10 mouse cellular contexts compared by ENCODE assay signal in the genomic region with DNA sequence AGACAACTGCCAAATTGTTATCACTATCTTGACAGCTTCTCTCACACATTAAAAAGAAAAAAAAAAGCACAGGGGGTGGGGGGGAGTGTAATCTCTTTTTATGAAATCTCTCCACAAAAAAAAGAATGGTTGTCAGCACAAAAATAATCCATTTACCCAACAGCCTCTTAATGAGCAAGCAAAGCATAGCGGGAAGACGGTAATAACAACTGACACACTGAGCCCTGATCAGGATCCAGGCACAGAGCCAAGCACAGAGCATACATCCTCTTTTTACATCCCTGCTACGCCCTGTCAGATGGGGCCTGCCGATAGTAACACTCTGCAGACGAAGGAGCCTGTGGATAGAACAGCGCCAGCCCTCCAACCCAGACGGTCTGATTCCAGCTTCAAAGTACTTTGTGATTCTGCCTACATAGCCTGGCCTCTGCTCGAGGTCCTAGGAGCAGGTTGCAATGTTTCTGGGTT. TPM values are rescaled to one million over a fixed set of nuclear protein-coding genes. Genes with fewer than 3 reads are reported as not detected.
DNase-seq lines count a peak whose midpoint lies in the region; ATAC-seq and TF ChIP-seq lines count a peak whose summit lies in the region.
"Had no signal": no experiment of that assay in that cellular context is flagged by ENCODE, and none has a peak within 500 bp of the region (broad histone marks: within the 10 kb centered on the region; RNA-seq: fewer than 3 reads in every experiment).

No protein-coding gene starts in this region.

- no peak overlapping the region for H3K4me3 ChIP-seq in forebrain, embryonic 13.5 days
- no peak overlapping the region for H3K4me3 ChIP-seq in forebrain, embryonic 10.5 days
- H3K4me3 ChIP-seq in kidney, adult 2 months (ENCODE audit: insufficient read depth, low read depth, low read length): no peak overlapping the region
- no peak overlapping the region for H3K4me3 ChIP-seq in kidney, embryonic 15.5 days (replicated peaks)

- WGBS in forebrain, embryonic 13.5 days: 33% methylated on average over 8 of the region's 8 CpGs
- 83% methylated on average over 8 of the region's 8 CpGs for WGBS in forebrain, embryonic 10.5 days
- WGBS in kidney, adult 2 months: 67% methylated on average over 8 of the region's 8 CpGs
- 53% methylated on average over 8 of the region's 8 CpGs for WGBS in kidney, embryonic 15.5 days

- no peaks in the 10 kb centered on the region for H3K36me3 ChIP-seq in forebrain, embryonic 13.5 days (ENCODE audit: poor library complexity, severe bottlenecking)
- H3K36me3 ChIP-seq in forebrain, embryonic 10.5 days (replicated peaks): no peaks in the 10 kb centered on the region
- no peaks in the 10 kb centered on the region for H3K36me3 ChIP-seq in kidney, adult 2 months (ENCODE audit: control insufficient read depth, insufficient read depth, low read length)
- H3K36me3 ChIP-seq in kidney, embryonic 15.5 days: no peaks in the 10 kb centered on the region

- H3K27ac ChIP-seq in forebrain, embryonic 13.5 days: peak overlapping the region; percentile 57
- H3K27ac ChIP-seq in forebrain, embryonic 10.5 days: no peak overlapping the region
- no peak overlapping the region for H3K27ac ChIP-seq in kidney, adult 2 months (ENCODE audit: insufficient read depth, low read depth, low read length)
- H3K27ac ChIP-seq in kidney, embryonic 15.5 days: no peak overlapping the region

- no peak overlapping the region for H3K4me2 ChIP-seq in forebrain, embryonic 13.5 days
- no peak overlapping the region for H3K4me2 ChIP-seq in kidney, embryonic 15.5 days

- ATAC-seq in forebrain, embryonic 13.5 days: peak; percentile 90
- ATAC-seq in frontal cortex, adult (ENCODE audit: low TSS enrichment): peak; percentile 57
- ATAC-seq in megakaryocyte, adult 5-6 weeks (ENCODE audit: poor library complexity, severe bottlenecking): peak; percentile 85
- ATAC-seq in kidney, embryonic 15.5 days (replicated peaks; ENCODE audit: low FRiP score): no peak

- no peak overlapping the region for H3K9ac ChIP-seq in forebrain, embryonic 13.5 days
- no peak overlapping the region for H3K9ac ChIP-seq in kidney, embryonic 15.5 days

- no peaks in the 10 kb centered on the region for H3K27me3 ChIP-seq in forebrain, embryonic 13.5 days
- no peaks in the 10 kb centered on the region for H3K27me3 ChIP-seq in forebrain, embryonic 10.5 days (ENCODE audit: poor library complexity, severe bottlenecking)
- no peaks in the 10 kb centered on the region; the same call in 1 of the 2 replicates for H3K27me3 ChIP-seq in kidney, adult 2 months (replicated peaks; ENCODE audit: control insufficient read depth, insufficient read depth, low read length)
- no peaks in the 10 kb centered on the region for H3K27me3 ChIP-seq in kidney, embryonic 15.5 days
- H3K27me3 ChIP-seq: CH12.LX had no signal

- TF ChIP-seq POLR2A in kidney, adult 2 months (IDR thresholded peaks at IDR 0.05; ENCODE audit: low read depth, low read length): no peak

- no peaks in the 10 kb centered on the region for H3K9me3 ChIP-seq in forebrain, embryonic 13.5 days (replicated peaks)
- H3K9me3 ChIP-seq in forebrain, embryonic 10.5 days: no peaks in the 10 kb centered on the region
- no peaks in the 10 kb centered on the region for H3K9me3 ChIP-seq in kidney, embryonic 15.5 days (replicated peaks)

- no peak for DNase-seq in forebrain, embryonic 10.5 days (ENCODE audit: extremely low spot score, low spot score)
- peak; percentile 58 for DNase-seq in 416B (ENCODE audit: low read depth)
- no peak for DNase-seq in kidney, adult 2 months
- no peak for DNase-seq in adrenal gland, postnatal 36 days

- H3K4me1 ChIP-seq in forebrain, embryonic 13.5 days: peaks cover 31% of the 10 kb centered on the region
- peaks cover 18% of the 10 kb centered on the region for H3K4me1 ChIP-seq in forebrain, embryonic 10.5 days
- H3K4me1 ChIP-seq in kidney, adult 2 months (ENCODE audit: control insufficient read depth, insufficient read depth, low read length): no peaks in the 10 kb centered on the region
- H3K4me1 ChIP-seq in kidney, embryonic 15.5 days: no peaks in the 10 kb centered on the region

- TF ChIP-seq CTCF in kidney, adult 2 months (conservative IDR thresholded peaks at IDR 0.05; ENCODE audit: insufficient read depth, insufficient read length, low read depth, low read length): no peak

RNA-seq across cellular contexts. Expression of a gene that starts 13.4 kb away (rescaled TPM):
- polyA plus RNA-seq in forebrain, embryonic 13.5 days (2015; fragmentation: Nextera tagmentation; extraction: Ambion mirVana): 0.06 and 0.10 TPM in 2 replicates
- polyA plus RNA-seq in forebrain, embryonic 10.5 days (2016; fragmentation: Nextera tagmentation; extraction: Ambion mirVana): not detected in 2 replicates
- not detected in 2 replicates for total RNA-seq in megakaryocyte, adult 5-6 weeks (2015)
- total RNA-seq in megakaryocyte, adult 5-6 weeks (2017): not detected in 2 replicates
- polyA plus RNA-seq in kidney, adult 2 months (2012; rRNA removed): not detected in 2 replicates
- not detected in 2 replicates for polyA plus RNA-seq in kidney, embryonic 15.5 days (2015; fragmentation: Nextera tagmentation; extraction: Ambion mirVana)
- total RNA-seq in adrenal gland, postnatal 36 days (2021): under 1 TPM in 1 of 2 experiments, not detected in 1; 0.10 TPM
- polyA plus RNA-seq: intestine, embryonic 14.5 days had no signal
